ENCODE assay signal across 11 mouse cellular contexts in genomic region chr11:23846016-23846815, GRCm38 (mm10). TPM values are rescaled to one million over a fixed set of nuclear protein-coding genes. Genes with fewer than 3 reads are reported as not detected.
DNase-seq lines count a peak whose midpoint lies in the region; ATAC-seq and TF ChIP-seq lines count a peak whose summit lies in the region.
"Had no signal": no experiment of that assay in that cellular context is flagged by ENCODE, and none has a peak within 500 bp of the region (broad histone marks: within the 10 kb centered on the region; RNA-seq: fewer than 3 reads in every experiment).

No protein-coding gene starts in this region.

- no peak overlapping the region for H3K9ac ChIP-seq in heart, embryonic 11.5 days (ENCODE audit: low read depth, low read length)
- no peak overlapping the region for H3K9ac ChIP-seq in liver, embryonic 11.5 days (ENCODE audit: low read depth, low read length)
- H3K9ac ChIP-seq in hindbrain, embryonic 14.5 days: no peak overlapping the region
- H3K9ac ChIP-seq in neural tube, embryonic 15.5 days (replicated peaks): no peak overlapping the region
- H3K9ac ChIP-seq: neural tube, embryonic 13.5 days had no signal

- no peak overlapping the region for H3K4me3 ChIP-seq in heart, embryonic 11.5 days (ENCODE audit: low read depth, low read length)
- H3K4me3 ChIP-seq in heart, embryonic 10.5 days: no peak overlapping the region
- H3K4me3 ChIP-seq in liver, embryonic 11.5 days (ENCODE audit: low read depth, low read length): no peak overlapping the region
- H3K4me3 ChIP-seq in small intestine, adult 2 months (ENCODE audit: low read depth, low read length): peak overlapping the region; percentile 32
- H3K4me3 ChIP-seq in hindbrain, embryonic 14.5 days (replicated peaks; ENCODE audit: low read length): no peak overlapping the region
- no peak overlapping the region for H3K4me3 ChIP-seq in neural tube, embryonic 15.5 days (replicated peaks)
- H3K4me3 ChIP-seq: heart, adult 2 months; neural tube, embryonic 13.5 days had no signal

- no peak for TF ChIP-seq POLR2A in small intestine, adult 2 months (IDR thresholded peaks at IDR 0.05; ENCODE audit: low read depth, low read length)

- no peaks in the 10 kb centered on the region for H3K27me3 ChIP-seq in heart, embryonic 11.5 days (ENCODE audit: control insufficient read depth, insufficient read depth, low read length)
- H3K27me3 ChIP-seq in heart, embryonic 10.5 days (ENCODE audit: insufficient read depth, poor library complexity, severe bottlenecking): no peaks in the 10 kb centered on the region
- no peaks in the 10 kb centered on the region for H3K27me3 ChIP-seq in liver, embryonic 11.5 days (replicated peaks; ENCODE audit: control insufficient read depth, insufficient read depth, low read length)
- no peaks in the 10 kb centered on the region for H3K27me3 ChIP-seq in small intestine, adult 2 months (ENCODE audit: control insufficient read depth, insufficient read depth, low read length)
- no peaks in the 10 kb centered on the region for H3K27me3 ChIP-seq in hindbrain, embryonic 14.5 days (ENCODE audit: control insufficient read depth, insufficient read depth, low read length)
- no peaks in the 10 kb centered on the region for H3K27me3 ChIP-seq in neural tube, embryonic 15.5 days (replicated peaks)
- H3K27me3 ChIP-seq: neural tube, embryonic 13.5 days had no signal

- ATAC-seq in heart, embryonic 11.5 days (replicated peaks; ENCODE audit: insufficient number of reproducible peaks, low FRiP score, low TSS enrichment): no peak
- peak; percentile 41; the same call in 1 of the 2 replicates for ATAC-seq in liver, embryonic 11.5 days (replicated peaks; ENCODE audit: low FRiP score)
- no peak for ATAC-seq in hindbrain, embryonic 14.5 days (ENCODE audit: low FRiP score)
- no peak for ATAC-seq in neural tube, embryonic 15.5 days (ENCODE audit: low FRiP score)

- 46% methylated on average over 22 of the region's 22 CpGs for WGBS in heart, embryonic 11.5 days (ENCODE audit: insufficient replicate concordance)
- WGBS in heart, embryonic 10.5 days: 49% methylated on average over 22 of the region's 22 CpGs
- 46% methylated on average over 22 of the region's 22 CpGs for WGBS in liver, embryonic 11.5 days
- 67% methylated on average over 22 of the region's 22 CpGs for WGBS in small intestine, adult 2 months
- 72% methylated on average over 22 of the region's 22 CpGs for WGBS in hindbrain, embryonic 14.5 days
- 79% methylated on average over 22 of the region's 22 CpGs for WGBS in neural tube, embryonic 15.5 days

- no peak for DNase-seq in heart, embryonic 10.5 days (ENCODE audit: low spot score)
- DNase-seq in ZHBTc4 (ENCODE audit: low read depth, low spot score): peak; percentile 43
- no peak for DNase-seq in liver, embryonic 11.5 days (ENCODE audit: low spot score)
- no peak for DNase-seq in cerebellum, adult 9-10 months
- no peak for DNase-seq in hindbrain, embryonic 14.5 days (ENCODE audit: low spot score)
- DNase-seq: cerebellum, adult 9-11 months had no signal

- no peaks in the 10 kb centered on the region for H3K9me3 ChIP-seq in heart, embryonic 11.5 days (replicated peaks; ENCODE audit: control insufficient read depth, low read length)
- H3K9me3 ChIP-seq in heart, embryonic 10.5 days: no peaks in the 10 kb centered on the region
- H3K9me3 ChIP-seq in liver, embryonic 11.5 days (ENCODE audit: control insufficient read depth, low read length): no peaks in the 10 kb centered on the region
- H3K9me3 ChIP-seq in hindbrain, embryonic 14.5 days (ENCODE audit: control insufficient read depth, low read length): no peaks in the 10 kb centered on the region
- no peaks in the 10 kb centered on the region for H3K9me3 ChIP-seq in neural tube, embryonic 15.5 days (replicated peaks)
- H3K9me3 ChIP-seq: neural tube, embryonic 13.5 days had no signal

- no peak overlapping the region for H3K27ac ChIP-seq in heart, embryonic 11.5 days (ENCODE audit: low read depth, low read length)
- H3K27ac ChIP-seq in heart, embryonic 10.5 days: no peak overlapping the region
- H3K27ac ChIP-seq in liver, embryonic 11.5 days (ENCODE audit: low read depth, low read length): no peak overlapping the region
- H3K27ac ChIP-seq in small intestine, adult 2 months (ENCODE audit: insufficient read depth, low read depth, low read length): no peak overlapping the region
- H3K27ac ChIP-seq in hindbrain, embryonic 14.5 days: no peak overlapping the region
- H3K27ac ChIP-seq in neural tube, embryonic 15.5 days (replicated peaks): no peak overlapping the region
- H3K27ac ChIP-seq: heart, adult 2 months; neural tube, embryonic 13.5 days had no signal

- peak overlapping the region; percentile 49 for H3K4me2 ChIP-seq in heart, embryonic 11.5 days
- peak overlapping the region; percentile 46 for H3K4me2 ChIP-seq in liver, embryonic 11.5 days
- H3K4me2 ChIP-seq in hindbrain, embryonic 14.5 days (replicated peaks): no peak overlapping the region
- H3K4me2 ChIP-seq in neural tube, embryonic 15.5 days: no peak overlapping the region
- H3K4me2 ChIP-seq: neural tube, embryonic 13.5 days had no signal

- H3K4me1 ChIP-seq in heart, embryonic 11.5 days (ENCODE audit: control insufficient read depth, insufficient read depth, low read length): no peaks in the 10 kb centered on the region
- H3K4me1 ChIP-seq in heart, embryonic 10.5 days: peaks cover 6% of the 10 kb centered on the region; the same call in 1 of the 2 replicates
- H3K4me1 ChIP-seq in liver, embryonic 11.5 days (replicated peaks; ENCODE audit: control insufficient read depth, insufficient read depth, low read length): no peaks in the 10 kb centered on the region; the same call in 1 of the 2 replicates
- no peaks in the 10 kb centered on the region for H3K4me1 ChIP-seq in small intestine, adult 2 months (ENCODE audit: control insufficient read depth, insufficient read depth, insufficient read length, low read length)
- no peaks in the 10 kb centered on the region for H3K4me1 ChIP-seq in hindbrain, embryonic 14.5 days (replicated peaks; ENCODE audit: control insufficient read depth, insufficient read depth, low read length)
- no peaks in the 10 kb centered on the region for H3K4me1 ChIP-seq in neural tube, embryonic 15.5 days
- H3K4me1 ChIP-seq: neural tube, embryonic 13.5 days had no signal

- no peak for TF ChIP-seq CTCF in small intestine, adult 2 months (IDR thresholded peaks at IDR 0.05; ENCODE audit: extremely low read depth, insufficient read length, insufficient replicate concordance, low read depth, low read length)

- H3K36me3 ChIP-seq in heart, embryonic 11.5 days (ENCODE audit: control insufficient read depth, insufficient read depth, low read length): no peaks in the 10 kb centered on the region
- no peaks in the 10 kb centered on the region for H3K36me3 ChIP-seq in heart, embryonic 10.5 days
- H3K36me3 ChIP-seq in liver, embryonic 11.5 days (ENCODE audit: control insufficient read depth, insufficient read depth, low read length): no peaks in the 10 kb centered on the region
- H3K36me3 ChIP-seq in small intestine, adult 2 months (ENCODE audit: control insufficient read depth, insufficient read depth, low read length): no peaks in the 10 kb centered on the region
- H3K36me3 ChIP-seq in hindbrain, embryonic 14.5 days (replicated peaks; ENCODE audit: control insufficient read depth, insufficient read depth): no peaks in the 10 kb centered on the region
- H3K36me3 ChIP-seq in neural tube, embryonic 15.5 days: no peaks in the 10 kb centered on the region
- H3K36me3 ChIP-seq: neural tube, embryonic 13.5 days had no signal

RNA-seq across cellular contexts. Expression of gene Papolg, which starts 48.8 kb away (rescaled TPM):
- 11.2 and 13.6 TPM in 2 replicates for polyA plus RNA-seq in heart, embryonic 11.5 days (2014; fragmentation: Nextera tagmentation; extraction: Ambion mirVana)
- 11.9 and 13.6 TPM in 2 replicates for polyA plus RNA-seq in heart, embryonic 10.5 days (2016; fragmentation: Nextera tagmentation; extraction: Ambion mirVana)
- 11.1 and 13.4 TPM in 2 replicates for polyA plus RNA-seq in liver, embryonic 11.5 days (2014; fragmentation: Nextera tagmentation; extraction: Ambion mirVana)
- polyA plus RNA-seq in small intestine, adult 2 months (2012; rRNA removed): 0.86 and 1.1 TPM in 2 replicates
- 20.9 and 22.0 TPM in 2 replicates for polyA plus RNA-seq in hindbrain, embryonic 14.5 days (2014; fragmentation: Nextera tagmentation; extraction: Ambion mirVana)
- 15.9 and 17.3 TPM in 2 replicates for polyA plus RNA-seq in neural tube, embryonic 15.5 days (2015; fragmentation: Nextera tagmentation; extraction: Ambion mirVana)

Comparison
In these comparisons a context has a peak if more than half of its experiments do, and no peak if none do; other contexts are left out.
1. H3K4me2 ChIP-seq: peak in heart, embryonic 11.5 days (single experiment) and liver, embryonic 11.5 days (single experiment); none in hindbrain, embryonic 14.5 days (single experiment) and neural tube, embryonic 15.5 days (single experiment).